In the genomic region with DNA sequence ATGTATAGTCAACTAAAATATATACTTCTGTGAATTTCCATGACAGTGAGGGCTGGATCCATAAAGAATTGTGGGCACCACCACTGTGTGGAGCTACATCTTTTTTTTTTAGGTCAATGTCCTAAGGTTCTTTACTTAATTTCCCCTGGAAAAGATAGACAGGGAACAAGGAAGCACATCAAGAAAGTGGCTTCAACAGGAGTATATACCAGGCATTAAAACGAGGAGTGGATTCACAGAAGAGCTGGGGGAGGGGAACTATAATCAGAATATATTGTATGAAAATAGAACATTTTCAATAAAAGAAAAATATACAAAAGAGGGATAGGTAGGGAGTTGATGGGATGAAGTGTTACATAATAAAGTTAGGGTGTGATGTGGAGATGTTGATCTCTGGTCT, we compare ENCODE assay signal across 31 mouse cellular contexts.
"Had no signal": no experiment of that assay in that cellular context is flagged by ENCODE, and none has a peak within 500 bp of the region (broad histone marks: within the 10 kb centered on the region; RNA-seq: fewer than 3 reads in every experiment).

No protein-coding gene starts in this region.

- H3K9ac ChIP-seq: limb, embryonic 12.5 days; limb, embryonic 13.5 days; limb, embryonic 15.5 days; liver, embryonic 13.5 days; liver, embryonic 14.5 days; liver, embryonic 15.5 days; liver, postnatal 0 days; lung, embryonic 14.5 days; lung, embryonic 15.5 days; midbrain, embryonic 12.5 days; midbrain, embryonic 13.5 days; midbrain, embryonic 15.5 days; neural tube, embryonic 12.5 days; neural tube, embryonic 13.5 days had no signal

- H3K9me3 ChIP-seq: limb, embryonic 10.5 days; limb, embryonic 12.5 days; limb, embryonic 13.5 days; limb, embryonic 15.5 days; liver, embryonic 13.5 days; liver, embryonic 15.5 days; lung, embryonic 15.5 days; midbrain, embryonic 12.5 days; midbrain, embryonic 13.5 days; midbrain, embryonic 15.5 days; neural tube, embryonic 12.5 days; neural tube, embryonic 13.5 days had no signal

- DNase-seq: left cerebral cortex, postnatal 4 days; liver; liver, embryonic 13.5 days; liver, postnatal 0 days; lung, adult 18-20 months; lung, adult 2 months; lung, embryonic 14.5 days; lung, postnatal 10 days; lung, postnatal 14 days; lung, postnatal 36 days; lung, postnatal 4 days; midbrain, embryonic 14.5 days had no signal

- H3K4me2 ChIP-seq: limb, embryonic 12.5 days; limb, embryonic 13.5 days; limb, embryonic 15.5 days; liver, embryonic 11.5 days; liver, embryonic 13.5 days; liver, embryonic 15.5 days; lung, embryonic 14.5 days; lung, embryonic 15.5 days; midbrain, embryonic 11.5 days; midbrain, embryonic 12.5 days; midbrain, embryonic 13.5 days; midbrain, embryonic 15.5 days; neural tube, embryonic 12.5 days; neural tube, embryonic 13.5 days had no signal

- H3K36me3 ChIP-seq: limb, embryonic 10.5 days; limb, embryonic 12.5 days; limb, embryonic 13.5 days; limb, embryonic 15.5 days; liver, embryonic 13.5 days; liver, embryonic 15.5 days; lung, embryonic 15.5 days; midbrain, embryonic 12.5 days; midbrain, embryonic 13.5 days; midbrain, embryonic 15.5 days; neural tube, embryonic 12.5 days; neural tube, embryonic 13.5 days had no signal

- ATAC-seq: liver, postnatal 0 days; lung, postnatal 0 days; midbrain, embryonic 13.5 days; midbrain, embryonic 15.5 days; midbrain, embryonic 16.5 days had no signal

- H3K4me3 ChIP-seq: limb, embryonic 10.5 days; limb, embryonic 12.5 days; limb, embryonic 13.5 days; limb, embryonic 15.5 days; liver, embryonic 13.5 days; liver, embryonic 15.5 days; lung, embryonic 15.5 days; megakaryocyte, embryonic 14.5 days; midbrain, embryonic 12.5 days; midbrain, embryonic 13.5 days; midbrain, embryonic 15.5 days; myocyte; neural tube, embryonic 12.5 days; neural tube, embryonic 13.5 days had no signal

- H3K4me1 ChIP-seq: limb, embryonic 10.5 days; limb, embryonic 12.5 days; lung, embryonic 15.5 days; midbrain, embryonic 12.5 days; midbrain, embryonic 13.5 days; midbrain, embryonic 15.5 days; neural tube, embryonic 12.5 days; neural tube, embryonic 13.5 days had no signal

- H3K27ac ChIP-seq: limb, embryonic 10.5 days; limb, embryonic 12.5 days; limb, embryonic 13.5 days; limb, embryonic 15.5 days; liver, embryonic 13.5 days; liver, embryonic 14.5 days; liver, embryonic 15.5 days; lung, embryonic 15.5 days; macrophage; midbrain, embryonic 12.5 days; midbrain, embryonic 13.5 days; midbrain, embryonic 15.5 days; neural tube, embryonic 12.5 days; neural tube, embryonic 13.5 days had no signal

- H3K27me3 ChIP-seq: limb, embryonic 12.5 days; limb, embryonic 13.5 days; limb, embryonic 15.5 days; liver, embryonic 13.5 days; liver, embryonic 15.5 days; lung, embryonic 15.5 days; midbrain, embryonic 12.5 days; midbrain, embryonic 13.5 days; midbrain, embryonic 15.5 days; neural tube, embryonic 12.5 days; neural tube, embryonic 13.5 days had no signal
